Mouse (Mus musculus) G1E (cell line): Measurements from ENCODE around the gene Gabrb2. TPM values are rescaled to one million over a fixed set of nuclear protein-coding genes. Genes with fewer than 3 reads are reported as not detected.

ENCODE experiments used
- ATAC-seq: 2 replicates; pipeline ENCODE4 v1.8.0; 2016; ENCODE audit warnings: mild to moderate bottlenecking; ENCODE audit not compliant: insufficient number of reproducible peaks, poor library complexity, low FRiP score, severe bottlenecking; ENCODE audit errors: extremely low read depth
- DNase-seq: peaks from one replicate; pipeline ENCODE4 v3.0.0; 2012; ENCODE audit warnings: low spot score
- H3K27me3 ChIP-seq: 2 replicates; pipeline ENCODE4 v1.6.1; 2012; ENCODE audit warnings: mild to moderate bottlenecking, low read length, inconsistent platforms; ENCODE audit not compliant: insufficient read depth
- H3K36me3 ChIP-seq: replicated peaks from 2 replicates; pipeline ENCODE3; 2012; ENCODE audit warnings: mild to moderate bottlenecking, inconsistent platforms
- H3K4me1 ChIP-seq: 2 replicates; pipeline ENCODE4 v1.6.1; 2012; ENCODE audit warnings: low read depth, low read length, inconsistent platforms, mixed read lengths; ENCODE audit not compliant: insufficient read depth
- H3K4me3 ChIP-seq: 2 replicates; pipeline ENCODE4 v1.5.1; 2012; ENCODE audit warnings: low read depth, mild to moderate bottlenecking, inconsistent platforms, low read length, moderate library complexity, mixed read lengths
- H3K9me3 ChIP-seq: replicated peaks from 2 replicates; pipeline ENCODE4 v1.6.1; 2012; ENCODE audit warnings: inconsistent platforms
- CTCF ChIP-seq: IDR thresholded peaks from 2 replicates; pipeline ENCODE4 v1.5.1; 2012; ENCODE audit warnings: low read depth, low read length, inconsistent platforms, mixed read lengths
- GATA1 ChIP-seq: IDR thresholded peaks from 2 replicates; pipeline ENCODE4 v1.6.1; 2012; ENCODE audit warnings: borderline replicate concordance, low read length, inconsistent platforms, mixed read lengths
- GATA2 ChIP-seq: IDR thresholded peaks from 2 replicates; pipeline ENCODE4 v1.6.1; 2012; ENCODE audit warnings: low read depth, low read length, inconsistent platforms, borderline replicate concordance
- POLR2AphosphoS5 ChIP-seq: IDR thresholded peaks from 2 replicates; pipeline ENCODE4 v1.6.1; 2012; ENCODE audit warnings: low read depth, low read length, inconsistent platforms; ENCODE audit not compliant: insufficient replicate concordance
- TAL1 ChIP-seq: conservative IDR thresholded peaks from 2 replicates; pipeline ENCODE4 v1.6.1; 2012; ENCODE audit warnings: low read depth, low read length, inconsistent platforms, mixed read lengths
- polyA plus RNA-seq: library from polyadenylated mRNA; stranded (reverse); fragments of >175 nt; gene quantifications from 2 replicates; pipeline ENCODE4 v1.2.3, GENCODE M21; 2012
- total RNA-seq, 2 experiments: library from RNA; stranded (forward) in 1 of 2; stranded (reverse) in 1 of 2; fragments of 200-1000 nt in 1 of 2; fragments of >200 nt in 1 of 2; fragmentation: Nextera tagmentation in 1 of 2; gene quantifications; 2 replicates each; pipeline ENCODE4 v1.2.3; 2014 to 2017

Gabrb2 gene
- total and polyA plus RNA-seq, 3 experiments: 0.05 TPM; not detected in 2

DNA sequence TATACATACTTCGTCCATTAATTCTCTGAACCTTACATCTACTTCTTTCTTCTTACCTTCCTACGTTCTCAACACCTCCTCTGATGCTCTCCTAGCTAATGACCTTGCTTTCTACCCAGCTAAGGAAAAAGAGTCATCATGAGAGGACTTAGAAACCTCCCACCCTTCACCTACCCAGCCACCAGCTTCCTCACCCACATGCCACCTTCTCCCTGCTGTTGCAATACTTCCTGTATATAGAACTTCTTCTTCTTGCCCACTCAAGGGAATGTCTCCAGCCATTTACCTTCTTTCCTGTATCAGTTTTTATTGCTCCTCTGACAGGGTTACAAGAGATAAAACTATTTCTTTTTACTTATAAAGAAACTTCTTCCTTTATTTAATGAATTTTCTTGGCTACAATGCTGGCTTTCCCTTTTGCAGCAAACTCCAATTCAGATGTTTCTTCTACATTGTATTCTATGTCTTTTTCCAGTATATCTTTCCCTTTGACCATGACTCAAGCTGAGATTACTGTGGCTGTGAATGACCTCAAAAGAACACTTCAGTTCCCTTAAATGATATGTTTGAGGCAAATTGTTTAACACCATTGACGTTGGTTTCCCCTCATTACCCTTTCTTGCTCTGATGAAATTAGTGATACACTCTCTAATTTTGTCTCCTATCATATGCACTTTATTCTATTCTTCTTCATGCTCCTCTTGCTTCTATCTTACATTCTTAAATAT lies 155.8 kb downstream of the Gabrb2 start:
- Histone ChIP-seq H3K36me3 (no peaks in the 10 kb centered on the region), H3K9me3 (no peaks in the 10 kb centered on the region), H3K4me1 (no peaks in the 10 kb centered on the region), H3K4me3 (no peak overlapping the region), H3K27me3 (no peaks in the 10 kb centered on the region)
- ATAC-seq (no peak), DNase-seq (no peak)
- no peak for TF ChIP-seq GATA2
- TF ChIP-seq TAL1: no peak
- TF ChIP-seq POLR2AphosphoS5: no peak

DNA sequence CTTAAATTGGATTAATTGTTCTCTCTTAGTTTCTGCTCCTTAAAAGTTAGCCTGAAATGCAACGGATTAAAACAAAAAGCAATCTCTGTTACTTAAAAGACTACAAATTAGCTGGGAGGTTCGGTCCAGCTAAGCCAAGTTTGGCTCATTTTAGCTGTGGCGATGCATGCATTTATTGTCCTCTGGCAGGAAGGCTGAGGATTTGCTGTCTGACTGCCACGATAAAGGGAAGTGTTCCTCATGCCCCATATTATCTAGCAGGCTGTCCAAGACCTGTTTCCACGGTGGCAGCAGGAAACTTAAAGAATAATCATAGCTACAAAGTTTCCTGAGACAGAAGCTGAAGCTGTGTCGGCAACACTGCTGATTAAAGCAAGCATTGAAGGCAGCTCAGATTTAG lies 160.2 kb downstream of the Gabrb2 start:
- ATAC-seq (no peak), DNase-seq (no peak)
- H3K4me1 ChIP-seq: no peaks in the 10 kb centered on the region
- H3K4me3 ChIP-seq: no peak overlapping the region
- TF ChIP-seq TAL1 (no peak), GATA2 (no peak), GATA1 (no peak), CTCF (no peak), POLR2AphosphoS5 (no peak)
- H3K36me3 ChIP-seq: no peaks in the 10 kb centered on the region
- H3K27me3 ChIP-seq: no peaks in the 10 kb centered on the region
- 0 out of 2 replicates have a peak, but pooled peaks cover 2% of the 10 kb centered on the region for H3K9me3 ChIP-seq

DNA sequence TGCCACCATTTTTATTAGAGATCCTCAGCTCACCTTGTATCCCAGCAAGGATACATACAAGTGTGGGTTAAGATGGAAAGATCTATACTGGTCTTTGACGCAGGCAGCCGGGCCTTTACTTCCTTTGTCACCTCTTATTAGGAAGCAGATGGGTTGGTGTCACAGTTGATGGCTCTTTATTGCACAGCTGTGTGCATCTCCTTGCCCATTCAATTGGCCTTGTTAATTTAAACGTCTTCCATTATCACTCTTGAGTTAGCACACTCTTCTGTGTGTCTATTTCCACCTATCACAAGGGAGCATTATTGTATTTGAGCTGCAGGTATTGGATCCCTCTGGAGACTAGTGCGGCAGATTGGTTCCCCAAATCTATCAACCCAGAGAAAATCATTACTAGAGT lies 161.6 kb downstream of the Gabrb2 start:
- Histone ChIP-seq H3K4me1 (no peaks in the 10 kb centered on the region), H3K36me3 (no peaks in the 10 kb centered on the region), H3K4me3 (no peak overlapping the region), H3K9me3 (0 out of 2 replicates have a peak, but pooled peaks cover 2% of the 10 kb centered on the region), H3K27me3 (no peaks in the 10 kb centered on the region)
- ATAC-seq (no peak), DNase-seq (no peak)
- TF ChIP-seq CTCF: no peak
- no peak for TF ChIP-seq TAL1
- TF ChIP-seq POLR2AphosphoS5: no peak
- TF ChIP-seq GATA2: no peak
- TF ChIP-seq GATA1: no peak

GRCm38 (mm10) chr11:42581753-42582152 lies 162.2 kb downstream of the Gabrb2 start:
- Histone ChIP-seq H3K36me3 (no peaks in the 10 kb centered on the region), H3K27me3 (no peaks in the 10 kb centered on the region), H3K9me3 (0 out of 2 replicates have a peak, but pooled peaks cover 2% of the 10 kb centered on the region), H3K4me3 (no peak overlapping the region), H3K4me1 (no peaks in the 10 kb centered on the region)
- no peak for ATAC-seq
- no peak for DNase-seq
- TF ChIP-seq TAL1 (no peak), CTCF (no peak), GATA2 (no peak), POLR2AphosphoS5 (no peak), GATA1 (no peak)

GRCm38 (mm10) chr11:42592418-42592817 lies 172.9 kb downstream of the Gabrb2 start:
- TF ChIP-seq POLR2AphosphoS5: no peak
- TF ChIP-seq CTCF: no peak
- TF ChIP-seq TAL1: no peak
- TF ChIP-seq GATA2: no peak
- H3K4me3 ChIP-seq: no peak overlapping the region
- ATAC-seq (no peak), DNase-seq (no peak)
- no peaks in the 10 kb centered on the region for H3K4me1 ChIP-seq
- H3K36me3 ChIP-seq: no peaks in the 10 kb centered on the region
- no peaks in the 10 kb centered on the region for H3K27me3 ChIP-seq
- H3K9me3 ChIP-seq: no peaks in the 10 kb centered on the region

DNA sequence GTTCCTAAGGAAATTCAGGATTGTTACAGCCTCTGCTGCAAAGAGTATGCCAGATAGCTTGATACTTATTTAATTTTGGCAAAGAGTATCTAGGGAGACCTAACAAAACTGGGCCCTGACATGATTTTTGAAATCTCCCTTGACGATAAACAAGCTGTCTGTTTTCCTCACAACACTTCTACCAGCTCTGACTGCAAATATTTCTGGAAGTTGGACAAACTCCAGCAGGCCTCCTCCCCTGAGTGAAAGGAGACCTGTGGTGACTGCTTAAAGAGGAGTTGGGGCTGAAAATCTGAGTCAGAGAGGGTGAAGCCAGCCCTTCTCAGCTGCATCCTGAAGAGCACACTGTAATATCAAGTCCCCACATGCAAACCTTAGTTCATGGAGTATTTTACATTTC lies 186.7 kb downstream of the Gabrb2 start:
- TF ChIP-seq GATA1 (no peak), CTCF (no peak), POLR2AphosphoS5 (no peak), GATA2 (no peak), TAL1 (no peak)
- H3K4me1 ChIP-seq: no peaks in the 10 kb centered on the region
- ATAC-seq: no peak
- no peaks in the 10 kb centered on the region for H3K36me3 ChIP-seq
- H3K27me3 ChIP-seq: no peaks in the 10 kb centered on the region
- no peaks in the 10 kb centered on the region for H3K9me3 ChIP-seq
- no peak overlapping the region for H3K4me3 ChIP-seq
- no peak for DNase-seq
